ENCODE assay signal across 10 mouse cellular contexts in genomic region chr9:91405753-91406178, GRCm38 (mm10). TPM values are rescaled to one million over a fixed set of nuclear protein-coding genes. Genes with fewer than 3 reads are reported as not detected.
DNase-seq lines count a peak whose midpoint lies in the region; ATAC-seq lines count a peak whose summit lies in the region.
"Had no signal": no experiment of that assay in that cellular context is flagged by ENCODE, and none has a peak within 500 bp of the region (broad histone marks: within the 10 kb centered on the region; RNA-seq: fewer than 3 reads in every experiment).

No protein-coding gene starts in this region.

- H3K4me1 ChIP-seq in megakaryocyte, embryonic 14.5 days = peaks cover 4% of the 10 kb centered on the region; the same call in 1 of the 2 replicates
- H3K4me1 ChIP-seq in forebrain, embryonic 13.5 days = 0 out of 2 replicates have a peak, but pooled peaks cover 4% of the 10 kb centered on the region
- H3K4me1 ChIP-seq in midbrain, embryonic 11.5 days (ENCODE audit: control insufficient read depth, insufficient read depth, low read length) = no peaks in the 10 kb centered on the region
- no peaks in the 10 kb centered on the region for H3K4me1 ChIP-seq in heart, embryonic 10.5 days

- H3K4me3 ChIP-seq in megakaryocyte, embryonic 14.5 days (replicated peaks) = peak overlapping the region; percentile 35
- peak overlapping the region; percentile 34 for H3K4me3 ChIP-seq in forebrain, embryonic 13.5 days
- H3K4me3 ChIP-seq in midbrain, embryonic 11.5 days (ENCODE audit: low read depth, low read length) = peak overlapping the region; percentile 26
- no peak overlapping the region for H3K4me3 ChIP-seq in heart, embryonic 10.5 days

- H3K27me3 ChIP-seq in megakaryocyte, embryonic 14.5 days (replicated peaks) = peaks cover 63% of the 10 kb centered on the region
- peaks cover 89% of the 10 kb centered on the region for H3K27me3 ChIP-seq in forebrain, embryonic 13.5 days
- H3K27me3 ChIP-seq in midbrain, embryonic 11.5 days (ENCODE audit: control insufficient read depth, insufficient read depth, low read length) = peaks cover 90% of the 10 kb centered on the region
- peaks cover 100% of the 10 kb centered on the region for H3K27me3 ChIP-seq in heart, embryonic 10.5 days (ENCODE audit: insufficient read depth, poor library complexity, severe bottlenecking)

- peak; percentile 97 for DNase-seq in midbrain, embryonic 11.5 days (ENCODE audit: low spot score, missing footprints)
- DNase-seq in adrenal gland, postnatal 14 days = no peak
- no peak for DNase-seq in adrenal gland, postnatal 4 days (ENCODE audit: low spot score in 2 of 2)
- no peak for DNase-seq in left cerebral cortex, postnatal 36 days (ENCODE audit: low spot score in 2 of 2)
- DNase-seq in heart, embryonic 10.5 days (ENCODE audit: low spot score) = no peak
- DNase-seq: lung, adult 18-20 months had no signal

- peak overlapping the region; percentile 79 for H3K27ac ChIP-seq in forebrain, embryonic 13.5 days
- peak overlapping the region; percentile 46; the same call in 1 of the 2 replicates for H3K27ac ChIP-seq in midbrain, embryonic 11.5 days (ENCODE audit: low read depth, low read length)
- no peak overlapping the region for H3K27ac ChIP-seq in heart, embryonic 10.5 days

- peak overlapping the region; percentile 63 for H3K9ac ChIP-seq in forebrain, embryonic 13.5 days
- H3K9ac ChIP-seq in midbrain, embryonic 11.5 days (ENCODE audit: low read length) = peak overlapping the region; percentile 60

- peaks cover 13% of the 10 kb centered on the region; the same call in 1 of the 2 replicates for H3K9me3 ChIP-seq in megakaryocyte, embryonic 14.5 days
- H3K9me3 ChIP-seq in forebrain, embryonic 13.5 days (replicated peaks) = no peaks in the 10 kb centered on the region
- H3K9me3 ChIP-seq in midbrain, embryonic 11.5 days (ENCODE audit: control insufficient read depth, low read length) = no peaks in the 10 kb centered on the region
- H3K9me3 ChIP-seq in heart, embryonic 10.5 days = no peaks in the 10 kb centered on the region

- WGBS in forebrain, embryonic 13.5 days = 1% methylated on average over 16 of the region's 16 CpGs
- under 1% methylated on average over 16 of the region's 16 CpGs for WGBS in midbrain, embryonic 11.5 days
- WGBS in heart, embryonic 10.5 days = 0% methylated on average over 16 of the region's 16 CpGs

- intact Hi-C loops in left cerebral cortex, postnatal 36 days (cut with DNase I) = loop anchor here (5.0 kb wide), 1 partner anchor 43 kb away; the partner anchor contains the start of gene Zic4

- ATAC-seq in megakaryocyte, adult 5-6 weeks (ENCODE audit: poor library complexity, severe bottlenecking) = no peak
- peak; percentile 34 for ATAC-seq in forebrain, embryonic 13.5 days
- peak; percentile 53 for ATAC-seq in midbrain, embryonic 11.5 days (ENCODE audit: low FRiP score)

- H3K36me3 ChIP-seq in megakaryocyte, embryonic 14.5 days (replicated peaks; ENCODE audit: low read length) = no peaks in the 10 kb centered on the region
- no peaks in the 10 kb centered on the region for H3K36me3 ChIP-seq in forebrain, embryonic 13.5 days (ENCODE audit: poor library complexity, severe bottlenecking)
- no peaks in the 10 kb centered on the region for H3K36me3 ChIP-seq in midbrain, embryonic 11.5 days (ENCODE audit: control insufficient read depth, insufficient read depth, low read length)
- H3K36me3 ChIP-seq in heart, embryonic 10.5 days = no peaks in the 10 kb centered on the region

- H3K4me2 ChIP-seq in forebrain, embryonic 13.5 days = peak overlapping the region; percentile 53
- peak overlapping the region; percentile 41 for H3K4me2 ChIP-seq in midbrain, embryonic 11.5 days

RNA-seq across cellular contexts. Expression of gene Zic1, which starts 40.2 kb away (rescaled TPM):
- polyA plus RNA-seq in megakaryocyte, embryonic 14.5 days (2012; ENCODE audit: insufficient read depth, low replicate concordance) = not detected in 2 replicates
- not detected in 2 replicates for total RNA-seq in megakaryocyte, adult 5-6 weeks (2015)
- not detected in 2 replicates for total RNA-seq in megakaryocyte, adult 5-6 weeks (2017)
- polyA plus RNA-seq in forebrain, embryonic 13.5 days (2015; fragmentation: Nextera tagmentation; extraction: Ambion mirVana) = 10.8 and 15.1 TPM in 2 replicates
- 13.7 and 14.8 TPM in 2 replicates for polyA plus RNA-seq in midbrain, embryonic 11.5 days (2014; fragmentation: Nextera tagmentation; extraction: Ambion mirVana)
- total RNA-seq in adrenal gland, postnatal 14 days (2021) = 0.90 TPM in 1 of 2 replicates, not detected in the other
- total RNA-seq in adrenal gland, postnatal 4 days (2021) = 1 to 10 TPM in 1 of 2 experiments, not detected in 1; 2.2 TPM
- 10 to 100 TPM in 1 of 2 experiments, 1 to 10 TPM in 1; 7.2 to 15.3 TPM for total RNA-seq in left cerebral cortex, postnatal 36 days (2021)
- polyA plus RNA-seq in heart, embryonic 10.5 days (2016; fragmentation: Nextera tagmentation; extraction: Ambion mirVana) = not detected in 2 replicates
- total RNA-seq: common myeloid progenitor, adult 5-6 weeks had no signal

RNA-seq across cellular contexts. Expression of gene Zic4, which starts 43.6 kb away (rescaled TPM):
- 2.3 TPM in 1 of 2 replicates, not detected in the other for polyA plus RNA-seq in megakaryocyte, embryonic 14.5 days (2012; ENCODE audit: insufficient read depth, low replicate concordance)
- total RNA-seq in megakaryocyte, adult 5-6 weeks (2015) = not detected in 2 replicates
- total RNA-seq in megakaryocyte, adult 5-6 weeks (2017) = not detected in 2 replicates
- 48.4 and 62.0 TPM in 2 replicates for polyA plus RNA-seq in forebrain, embryonic 13.5 days (2015; fragmentation: Nextera tagmentation; extraction: Ambion mirVana)
- 41.7 and 42.5 TPM in 2 replicates for polyA plus RNA-seq in midbrain, embryonic 11.5 days (2014; fragmentation: Nextera tagmentation; extraction: Ambion mirVana)
- total RNA-seq in adrenal gland, postnatal 14 days (2021) = not detected in 2 replicates
- under 1 TPM in 1 of 2 experiments, not detected in 1; 0.56 TPM for total RNA-seq in adrenal gland, postnatal 4 days (2021)
- total RNA-seq in left cerebral cortex, postnatal 36 days (2021) = 1 to 10 TPM; 2.8 to 4.7 TPM
- 0.13 TPM in 1 of 2 replicates, not detected in the other for polyA plus RNA-seq in heart, embryonic 10.5 days (2016; fragmentation: Nextera tagmentation; extraction: Ambion mirVana)
- total RNA-seq: common myeloid progenitor, adult 5-6 weeks had no signal
